Mouse (Mus musculus): ENCODE measurements around the gene Atxn10.

Atxn10 gene

GRCm38 (mm10) chr15:85403256-85403731 is 67.2 kb downstream of the Atxn10 start:
- no peak for DNase-seq (ENCODE audit: low read depth, low spot score)

- no peak for DNase-seq (ENCODE audit: low read depth, low spot score)
These were observed 68.7 kb downstream of the Atxn10 start for GRCm38 (mm10) chr15:85404739-85405138.

GRCm38 (mm10) chr15:85405567-85405966 is 69.5 kb downstream of the Atxn10 start:
- DNase-seq (ENCODE audit: low read depth, low spot score), result no peak

- DNase-seq (ENCODE audit: low read depth, low spot score), result no peak
These were observed 70.8 kb downstream of the Atxn10 start for GRCm38 (mm10) chr15:85406846-85407245.

- no peak for DNase-seq (ENCODE audit: low read depth, low spot score)
These were observed 71.3 kb downstream of the Atxn10 start for GRCm38 (mm10) chr15:85407342-85407741.

GRCm38 (mm10) chr15:85408790-85409189 is 72.7 kb downstream of the Atxn10 start:
- no peak for DNase-seq (ENCODE audit: low read depth, low spot score)

GRCm38 (mm10) chr15:85409245-85409783 is 73.3 kb downstream of the Atxn10 start:
- DNase-seq (ENCODE audit: low read depth, low spot score), result peak; percentile 21

GRCm38 (mm10) chr15:85409836-85410235 is 73.8 kb downstream of the Atxn10 start:
- no peak for DNase-seq (ENCODE audit: low read depth, low spot score)

GRCm38 (mm10) chr15:85414620-85415019 is 78.6 kb downstream of the Atxn10 start:
- no peak for DNase-seq (ENCODE audit: low read depth, low spot score)

- no peak for DNase-seq (ENCODE audit: low read depth, low spot score)
These were observed 84.6 kb downstream of the Atxn10 start for GRCm38 (mm10) chr15:85420686-85421085.

- no peak for DNase-seq (ENCODE audit: low read depth, low spot score)
These were observed 88.2 kb downstream of the Atxn10 start for GRCm38 (mm10) chr15:85424197-85424596.

GRCm38 (mm10) chr15:85428140-85428539 is 92.1 kb downstream of the Atxn10 start:
- no peak for DNase-seq (ENCODE audit: low read depth, low spot score)

- DNase-seq (ENCODE audit: low read depth, low spot score), result no peak
These were observed 106.5 kb downstream of the Atxn10 start for GRCm38 (mm10) chr15:85442568-85442967.

- no peak for DNase-seq (ENCODE audit: low read depth, low spot score)
These were observed 110.6 kb downstream of the Atxn10 start for GRCm38 (mm10) chr15:85446652-85447051.

- DNase-seq (ENCODE audit: low read depth, low spot score), result no peak
These were observed 120.8 kb downstream of the Atxn10 start for GRCm38 (mm10) chr15:85456891-85457290.

- DNase-seq (ENCODE audit: low read depth, low spot score), result no peak
These were observed 121.8 kb downstream of the Atxn10 start for GRCm38 (mm10) chr15:85457838-85458237.

GRCm38 (mm10) chr15:85458631-85459082 is 122.6 kb downstream of the Atxn10 start:
- DNase-seq (ENCODE audit: low read depth, low spot score), result no peak

GRCm38 (mm10) chr15:85461541-85461940 is 125.5 kb downstream of the Atxn10 start:
- DNase-seq (ENCODE audit: low read depth, low spot score), result no peak

GRCm38 (mm10) chr15:85462138-85462537 is 126.1 kb downstream of the Atxn10 start:
- no peak for DNase-seq (ENCODE audit: low read depth, low spot score)

- DNase-seq (ENCODE audit: low read depth, low spot score), result no peak
These were observed 127.2 kb downstream of the Atxn10 start for GRCm38 (mm10) chr15:85463027-85463790.

GRCm38 (mm10) chr15:85464190-85464589 is 128.1 kb downstream of the Atxn10 start:
- no peak for DNase-seq (ENCODE audit: low read depth, low spot score)

- DNase-seq (ENCODE audit: low read depth, low spot score), result peak; percentile 63
These were observed 128.9 kb downstream of the Atxn10 start for GRCm38 (mm10) chr15:85464823-85465565.
